Mouse (Mus musculus) cerebellum, adult 9-10 months (tissue): ENCODE results near the gene Wdr76.
A peak's percentile ranks its signal among the peaks of the same experiment; 100 is the strongest.
"Not testable (repeated sequence)": the region's sequence is repeated elsewhere in the genome, so short reads cannot be mapped to it uniquely, and the experiment has no call there.

Source experiments
- DNase-seq: peaks from one replicate; pipeline ENCODE4 v3.0.0; 2022

Gene Wdr76

GRCm38 (mm10) chr2:121505942-121506882, at the start of gene Wdr76, which contains the start of gene Mfap1a:
Gene Wdr76, plus strand, starts transcription at chr2:121506723.
Gene Mfap1a, minus strand, starts transcription at chr2:121506665.
- DNase-seq = peak; percentile 87

DNA sequence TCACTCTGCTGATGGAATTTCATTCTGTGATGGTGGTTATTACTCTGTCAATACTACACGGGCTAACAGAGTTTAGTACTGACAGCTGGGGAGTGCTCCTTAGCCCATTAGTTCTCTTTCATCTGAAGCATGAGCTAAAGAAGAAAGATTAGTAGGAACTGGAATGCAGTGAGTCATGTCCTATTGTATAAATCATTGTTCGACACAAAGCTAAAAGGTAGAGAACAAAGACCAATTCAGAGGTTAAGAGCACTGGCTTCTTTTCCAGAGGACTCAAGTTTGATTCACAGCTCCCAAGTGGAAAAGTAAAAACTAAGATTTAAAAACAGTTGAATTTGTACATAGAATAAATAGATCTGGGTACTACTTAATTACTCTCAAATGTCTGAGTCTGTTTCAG, 46.5 kb upstream of the Wdr76 start:
- DNase-seq = no peak

- not testable (repeated sequence) for DNase-seq
Observed at GRCm38 (mm10) chr2:121468982-121469381, 37.5 kb upstream of the Wdr76 start.

- not testable (repeated sequence) for DNase-seq
Observed at GRCm38 (mm10) chr2:121472783-121473182, 33.7 kb upstream of the Wdr76 start.

- DNase-seq = peak; percentile 86
Observed at GRCm38 (mm10) chr2:121473301-121474179, 33.0 kb upstream of the Wdr76 start, which contains the start of gene Mfap1b. Gene Mfap1b, minus strand, starts transcription at chr2:121474067.

DNA sequence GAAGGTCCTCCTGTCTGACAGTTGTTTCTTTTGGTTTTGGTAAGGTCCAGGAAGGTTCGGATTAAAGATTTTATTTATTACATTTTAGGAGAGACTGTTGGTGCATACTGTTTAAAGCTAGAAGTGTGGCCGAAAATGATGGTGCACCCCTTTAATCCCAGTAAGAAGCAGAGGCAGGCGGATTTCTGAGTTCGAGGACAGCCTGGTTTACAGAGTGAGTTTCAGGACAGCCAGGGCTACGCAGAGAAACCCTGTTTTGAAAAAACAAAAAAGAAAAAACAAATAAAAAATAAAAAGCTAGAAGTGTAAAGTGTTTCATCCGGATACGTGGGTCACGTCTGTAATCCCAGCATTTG, 32.4 kb upstream of the Wdr76 start:
- no peak for DNase-seq

DNA sequence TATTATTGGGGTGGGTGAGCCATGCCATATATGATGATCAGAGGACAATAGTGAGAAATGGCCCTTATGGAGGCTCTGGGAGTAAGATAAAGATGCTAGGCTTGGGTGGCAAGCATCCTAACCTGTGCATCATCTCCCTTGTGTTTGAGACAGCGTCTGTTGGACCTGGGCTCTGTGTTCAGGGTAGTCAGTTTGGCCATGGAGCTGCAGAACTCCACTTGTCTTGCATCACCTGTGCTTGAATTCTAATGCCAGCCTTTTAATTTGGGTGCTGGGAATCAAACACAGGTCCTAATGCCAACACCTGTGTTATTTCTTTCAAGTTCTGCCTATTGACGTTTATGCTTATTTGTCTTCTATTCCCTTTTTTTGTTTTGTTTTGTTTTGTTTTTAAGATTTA, 31.2 kb upstream of the Wdr76 start:
- DNase-seq = not testable (repeated sequence)

DNA sequence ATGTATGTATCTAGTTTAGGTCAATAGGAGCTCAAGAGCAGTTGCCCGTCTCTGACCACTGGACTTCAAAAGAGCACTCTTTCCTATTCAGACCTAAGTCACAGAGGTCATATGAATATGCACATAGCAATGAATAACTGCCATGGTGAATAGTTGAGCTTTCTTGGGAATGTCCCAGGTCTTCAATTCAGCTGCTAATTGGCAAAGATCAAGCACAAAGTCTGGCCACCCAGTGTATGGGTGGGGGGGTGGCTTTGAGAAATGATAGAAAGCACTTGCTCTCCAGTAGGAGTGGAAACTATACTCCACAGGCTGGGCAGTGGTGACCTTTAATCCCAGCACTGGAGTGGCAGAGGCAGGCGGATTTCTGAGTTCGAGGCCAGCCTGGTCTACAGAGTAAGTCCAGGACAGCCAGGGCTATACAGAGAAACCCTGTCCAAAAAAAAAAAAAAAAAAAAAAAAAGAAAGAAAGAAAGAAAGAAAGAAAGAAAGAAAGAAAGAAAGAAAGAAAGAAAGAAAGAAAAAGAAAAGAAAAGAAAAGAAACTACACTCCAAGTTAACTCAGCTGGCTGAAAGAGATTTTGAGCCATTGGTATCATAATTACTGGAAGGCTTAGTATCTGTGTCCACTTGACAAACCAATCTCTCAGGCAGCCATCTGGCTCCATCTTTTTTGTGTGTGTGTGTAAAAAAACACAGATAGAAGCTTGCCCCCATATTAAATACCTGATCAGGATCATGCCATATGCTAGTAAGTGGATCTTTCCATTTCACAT, 28.8 kb upstream of the Wdr76 start:
- no peak for DNase-seq

DNA sequence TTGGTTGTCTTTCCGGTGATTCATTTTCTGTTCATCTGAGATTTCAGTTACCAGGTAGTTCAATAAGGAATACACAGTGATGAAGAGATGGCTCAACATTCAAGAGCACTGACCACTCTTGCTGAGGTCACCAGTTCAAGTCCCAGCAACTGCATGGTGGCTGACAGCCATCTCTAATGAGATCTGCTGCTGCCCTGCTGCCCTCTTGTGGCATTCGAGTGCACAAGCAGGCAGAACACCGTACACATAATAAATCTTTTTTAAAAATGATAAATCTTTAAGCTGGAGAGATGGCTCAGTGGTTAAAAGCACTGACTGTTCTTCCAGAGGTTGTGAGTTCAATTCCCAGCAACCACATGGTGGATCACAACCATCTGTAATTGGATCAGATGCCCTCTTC, 26.0 kb upstream of the Wdr76 start:
- DNase-seq = no peak

- not testable (repeated sequence) for DNase-seq
Observed at GRCm38 (mm10) chr2:121480916-121481315, 25.6 kb upstream of the Wdr76 start.

- no peak for DNase-seq
Observed at GRCm38 (mm10) chr2:121483576-121483975, 22.9 kb upstream of the Wdr76 start.

DNA sequence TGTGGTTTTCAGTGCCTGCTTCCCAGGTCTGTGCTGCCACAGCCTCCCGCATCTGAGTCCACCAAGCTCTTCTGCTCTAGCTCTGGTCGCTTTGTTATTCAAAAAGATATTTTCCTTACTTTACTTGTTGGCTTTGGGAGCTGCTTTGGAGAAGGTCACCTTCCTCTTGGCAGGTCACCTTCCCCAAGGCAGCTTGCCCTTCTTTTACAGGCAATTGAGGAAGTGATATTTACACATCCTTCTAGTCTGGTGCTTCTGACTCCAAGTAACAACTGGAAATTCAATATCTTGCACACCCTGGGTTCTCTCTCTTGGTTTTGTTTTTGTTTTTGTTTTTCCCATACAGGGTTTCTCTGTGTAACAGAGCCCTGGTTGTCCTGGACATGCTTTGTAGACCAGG, 22.1 kb upstream of the Wdr76 start:
- DNase-seq = not testable (repeated sequence)

DNA sequence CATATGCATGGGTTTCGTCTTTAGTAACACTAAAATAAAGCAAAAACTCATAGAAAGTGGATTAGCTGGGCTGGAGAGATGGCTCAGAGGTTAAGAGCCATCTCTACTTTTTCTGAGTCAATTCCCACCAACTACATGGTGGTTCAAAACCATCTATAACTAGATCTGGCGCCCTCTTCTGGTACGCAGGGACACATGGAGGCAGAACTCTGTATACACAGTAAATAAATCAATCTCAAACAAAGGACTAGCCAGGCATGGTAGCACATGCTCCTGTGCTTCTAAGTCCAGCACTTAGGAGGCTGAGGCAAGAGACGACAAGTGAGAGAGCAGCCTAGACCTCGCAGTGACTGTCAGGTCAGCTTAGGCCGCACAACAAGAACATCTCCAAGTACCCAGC, 5.0 kb upstream of the Wdr76 start:
- DNase-seq = not testable (repeated sequence)

DNA sequence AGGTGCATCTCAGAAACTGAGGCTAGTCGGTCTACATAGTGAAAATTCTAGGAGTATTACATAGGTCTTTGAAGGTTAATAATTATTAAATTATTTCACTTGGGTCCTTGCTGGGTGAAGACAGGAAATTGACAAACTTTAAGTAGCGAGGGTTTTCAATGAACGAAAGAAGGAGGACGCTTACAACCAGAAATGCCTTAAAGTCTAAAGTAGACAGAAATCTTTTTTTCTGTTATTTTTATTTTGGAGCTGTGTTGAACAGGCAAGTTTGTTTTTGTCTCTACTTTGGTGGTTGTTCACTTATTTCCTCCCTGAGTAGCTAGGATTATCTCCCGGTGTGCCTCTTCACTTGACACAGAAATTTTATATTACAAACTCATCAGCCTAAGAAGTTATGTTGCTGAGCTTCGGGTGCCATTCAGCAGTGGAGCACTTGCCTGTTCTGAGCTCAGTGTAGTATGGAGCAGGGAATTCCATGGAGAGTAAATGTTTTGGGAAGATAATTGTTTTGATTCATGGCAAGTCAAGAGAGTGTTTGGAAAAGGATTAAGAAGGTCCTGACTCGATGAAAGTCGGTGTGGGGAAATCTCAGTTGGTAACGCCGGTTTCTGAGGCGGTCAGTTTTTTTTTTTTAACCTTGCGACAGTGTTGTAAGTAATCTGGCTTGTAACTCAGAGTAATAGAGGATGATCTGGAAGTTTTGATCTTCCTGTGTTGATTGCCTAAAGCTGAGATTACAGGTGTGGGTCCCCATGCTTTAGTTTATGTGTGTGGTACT, 839 bp downstream of the Wdr76 start:
- no peak for DNase-seq

DNA sequence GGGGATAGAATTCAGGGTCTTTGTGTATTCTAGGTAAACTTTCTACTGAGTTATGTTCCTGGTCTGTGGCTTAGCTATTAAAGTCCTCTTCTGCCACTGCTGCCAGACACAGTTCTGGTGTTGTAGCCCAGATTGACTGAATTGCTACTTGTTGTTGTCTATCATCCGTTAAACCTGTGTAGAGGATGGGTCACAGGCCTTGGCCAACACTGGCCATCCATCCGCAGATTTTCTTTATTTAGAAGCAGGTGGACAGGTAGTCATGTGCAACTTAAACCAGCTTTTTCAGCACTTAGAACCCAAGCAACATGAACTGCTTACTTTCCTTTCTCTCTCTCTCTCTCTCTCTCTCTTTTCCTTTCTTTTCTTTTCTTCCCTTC, 1.4 kb downstream of the Wdr76 start:
- DNase-seq = no peak

- DNase-seq = no peak
Observed at GRCm38 (mm10) chr2:121509584-121509983, 3.1 kb downstream of the Wdr76 start.

GRCm38 (mm10) chr2:121511401-121511800, 4.9 kb downstream of the Wdr76 start:
- DNase-seq = no peak

DNA sequence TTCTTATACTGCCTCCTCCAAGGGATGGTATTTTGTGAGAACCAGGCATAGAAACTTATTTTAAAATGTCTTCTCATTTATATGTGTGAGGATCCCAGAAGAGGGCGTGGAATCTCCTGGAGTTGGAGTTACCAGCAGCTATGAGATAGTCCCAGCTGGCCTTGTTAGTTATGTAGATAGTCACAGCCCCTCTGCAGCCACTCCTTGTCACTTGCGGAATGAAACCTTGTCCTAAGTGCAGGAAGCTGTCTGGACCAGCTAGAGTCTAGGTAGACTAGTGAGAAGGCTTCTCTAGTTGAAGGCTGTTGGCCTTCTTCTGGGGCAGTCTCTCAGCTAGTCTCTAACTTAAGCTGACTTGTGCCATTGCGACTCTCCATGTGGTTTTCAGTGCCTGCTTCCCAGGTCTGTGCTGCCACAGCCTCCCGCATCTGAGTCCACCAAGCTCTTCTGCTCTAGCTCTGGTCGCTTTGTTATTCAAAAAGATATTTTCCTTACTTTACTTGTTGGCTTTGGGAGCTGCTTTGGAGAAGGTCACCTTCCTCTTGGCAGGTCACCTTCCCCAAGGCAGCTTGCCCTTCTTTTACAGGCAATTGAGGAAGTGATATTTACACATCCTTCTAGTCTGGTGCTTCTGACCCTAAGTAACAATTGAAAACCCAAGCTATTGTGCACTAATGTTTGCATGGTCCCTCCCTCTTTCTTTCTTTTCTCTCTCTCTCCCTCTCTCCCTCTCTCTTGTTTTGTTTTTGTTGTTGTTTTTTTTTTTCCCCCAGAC, 6.7 kb downstream of the Wdr76 start:
- not testable (repeated sequence) for DNase-seq

DNA sequence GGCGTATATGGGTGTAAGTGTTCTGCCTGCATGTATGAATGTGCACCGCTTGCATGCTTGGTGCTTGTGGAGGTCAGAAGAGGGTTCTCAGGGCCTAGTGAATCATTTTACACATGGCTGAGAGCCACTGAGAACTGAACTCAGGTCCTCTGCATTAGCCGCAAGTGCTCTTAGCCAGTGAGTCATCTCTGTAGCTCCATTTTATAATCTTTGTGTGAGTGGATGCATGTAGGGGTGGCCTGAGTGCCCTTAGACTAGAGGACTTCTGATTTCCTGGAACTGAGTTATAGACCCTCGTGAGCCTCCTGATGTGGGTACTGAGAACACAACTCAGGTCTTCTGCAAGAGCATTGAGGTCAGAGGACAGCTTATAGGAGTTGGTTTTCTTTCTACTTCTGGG, 7.7 kb downstream of the Wdr76 start:
- no peak for DNase-seq

GRCm38 (mm10) chr2:121518106-121518505, 11.6 kb downstream of the Wdr76 start:
- DNase-seq = no peak

- not testable (repeated sequence) for DNase-seq
Observed at GRCm38 (mm10) chr2:121518711-121519110, 12.2 kb downstream of the Wdr76 start.
